Mouse (Mus musculus) v-Abl transformed pro-B cells (cell line): ENCODE results near the gene Tulp3.

Source experiments
- in situ Hi-C, 2 experiments: fragments of 400-800 bp; cut with MboI; formaldehyde crosslinking; loops; one replicate each; pipeline ENCODE4 v1.15.1; 2025; ENCODE audit not compliant: unreplicated experiment in 2 of 2

Tulp3 gene

DNA sequence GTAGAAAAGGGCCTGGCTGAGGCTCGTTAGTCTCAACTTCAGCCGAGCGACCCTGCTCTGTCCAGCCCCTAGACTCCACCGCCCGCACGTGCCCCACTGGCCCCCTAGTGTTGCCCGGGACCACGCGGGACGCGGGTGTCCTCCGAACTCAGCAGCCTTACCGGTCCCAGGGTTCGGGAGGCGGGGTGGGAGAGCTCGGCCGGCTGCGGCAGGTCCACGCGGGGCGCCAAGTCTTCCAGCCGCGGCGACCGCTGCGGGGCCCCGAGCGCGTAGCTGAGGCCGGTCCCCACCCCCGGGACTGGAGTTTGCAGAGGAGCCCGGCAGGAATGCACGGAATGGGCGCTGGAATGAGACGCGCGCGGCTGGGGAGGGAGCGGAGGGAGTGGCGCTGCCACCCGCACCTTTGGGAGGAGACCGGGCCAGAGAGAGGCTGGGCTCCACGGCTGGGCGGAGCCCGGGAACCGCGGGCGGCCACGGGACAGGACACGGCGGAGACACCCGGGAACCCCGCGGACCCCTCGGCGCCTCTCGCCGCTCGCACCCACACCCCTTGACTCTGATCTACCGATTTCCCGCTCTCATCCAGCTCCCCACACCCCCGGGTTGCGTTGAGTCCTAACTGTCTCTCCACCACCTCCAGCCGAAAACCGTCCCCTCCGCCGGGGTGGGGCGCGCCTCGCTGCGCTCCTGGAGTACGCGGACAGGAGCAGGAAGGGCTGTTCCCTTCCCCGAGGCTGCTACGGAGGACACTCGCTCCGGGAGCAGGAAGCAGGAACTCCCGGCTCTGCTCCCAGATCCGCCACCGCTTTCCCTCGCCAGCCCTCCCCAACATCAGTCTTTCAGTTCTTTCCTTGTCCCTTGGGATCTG, 55.3 kb downstream of the Tulp3 start, which contains the start of gene Tead4:
Gene Tead4 (minus strand): TSS at position 690 of the 868 bp plus-strand sequence.
- in situ Hi-C loops: loop anchor here in 1 of 2 experiments (25.0 kb wide), 1 partner anchor 763 kb away; no protein-coding TSS in a partner anchor

DNA sequence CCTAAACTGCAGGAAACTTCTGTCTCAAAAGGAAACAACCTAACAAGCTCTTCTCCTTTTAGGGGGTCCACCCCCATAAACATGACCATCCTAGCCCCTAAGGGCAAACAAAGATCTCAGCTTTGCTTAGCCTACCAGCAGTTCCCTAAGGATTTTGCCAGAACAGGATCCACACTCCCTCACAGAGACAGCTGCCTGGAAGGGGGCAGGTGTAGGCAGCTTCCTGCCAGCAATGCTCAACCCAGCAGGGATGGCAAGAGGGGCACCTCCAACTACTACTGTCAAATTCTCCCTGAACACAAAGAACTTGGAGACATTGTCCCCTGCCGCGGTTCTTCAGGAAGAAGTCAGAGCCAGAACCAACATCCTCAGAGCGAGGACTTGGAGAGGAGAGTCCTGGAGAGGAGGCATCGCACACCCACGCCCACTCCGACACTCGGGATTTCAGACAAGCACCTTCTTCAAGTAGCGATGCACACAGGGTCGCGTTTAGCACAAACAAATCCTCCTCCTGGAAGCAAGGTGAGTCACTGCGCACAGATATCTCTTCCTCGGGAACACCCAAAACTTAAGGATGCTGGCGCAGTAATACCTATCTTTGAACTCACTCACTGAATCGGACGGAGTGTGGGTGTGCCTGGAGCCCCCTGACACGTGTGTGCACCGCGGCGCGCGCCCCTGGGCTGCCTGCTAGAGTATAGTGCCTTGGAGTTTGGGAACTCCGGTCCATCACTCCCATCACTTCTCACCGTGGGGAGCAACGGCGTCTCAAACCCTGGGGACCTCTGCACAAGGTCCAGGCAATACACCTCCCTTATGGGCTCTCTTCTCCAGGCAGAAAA, 56.1 kb downstream of the Tulp3 start:
- in situ Hi-C loops: loop anchor here in 1 of 2 experiments (25.0 kb wide), 1 partner anchor 762 kb away; no protein-coding TSS in a partner anchor

DNA sequence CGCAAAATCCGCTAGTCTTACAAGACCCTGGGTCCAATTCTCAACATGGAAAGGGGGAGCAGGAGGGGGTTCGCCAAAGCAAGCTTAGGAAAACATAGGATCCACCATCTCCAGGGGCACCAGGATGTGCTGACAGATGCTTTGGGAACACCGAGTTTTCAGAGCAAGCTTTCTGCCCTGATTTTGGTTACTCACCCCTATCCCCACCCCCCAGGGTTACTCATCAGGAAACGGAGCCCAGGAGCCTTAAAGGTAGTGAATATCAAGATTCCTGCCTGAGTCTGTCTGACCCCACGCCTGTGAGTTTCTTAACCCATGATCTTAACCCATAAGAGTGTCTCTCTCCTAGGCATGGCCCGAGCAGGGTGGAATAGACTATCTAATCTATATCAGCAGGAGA, 57.4 kb downstream of the Tulp3 start:
- in situ Hi-C loops: no loop called here

DNA sequence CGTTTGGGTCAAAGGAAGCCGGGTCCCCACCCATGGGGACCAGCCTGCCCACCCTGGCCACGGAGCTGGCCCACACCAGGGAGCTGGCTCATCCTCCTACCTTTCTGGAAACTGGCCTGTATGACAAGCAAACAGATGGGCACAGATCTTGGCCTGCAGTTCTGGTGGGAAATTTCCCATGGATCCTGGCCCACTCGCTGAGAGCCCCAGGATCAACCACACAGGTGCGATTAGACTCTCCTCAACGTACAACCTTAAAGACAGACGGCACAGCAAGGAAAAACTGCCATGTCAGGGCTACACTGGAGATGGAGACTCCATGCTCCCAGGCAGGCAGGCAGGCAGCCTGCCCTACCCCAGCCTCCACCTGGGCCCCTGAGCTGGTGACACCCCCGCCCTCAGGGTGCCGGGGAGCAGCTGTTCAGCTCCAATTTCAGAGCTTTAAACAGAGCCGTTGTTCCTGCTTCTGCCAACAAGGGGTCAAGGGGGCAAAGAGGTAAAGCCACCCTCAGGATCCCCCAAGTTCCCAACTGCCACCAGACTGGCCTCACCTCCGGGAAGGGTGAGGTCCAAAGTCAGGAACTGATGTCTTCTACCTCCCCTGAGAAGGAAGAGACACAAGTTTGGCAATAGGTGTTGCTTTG, 58.8 kb downstream of the Tulp3 start:
- in situ Hi-C loops: no loop called here

DNA sequence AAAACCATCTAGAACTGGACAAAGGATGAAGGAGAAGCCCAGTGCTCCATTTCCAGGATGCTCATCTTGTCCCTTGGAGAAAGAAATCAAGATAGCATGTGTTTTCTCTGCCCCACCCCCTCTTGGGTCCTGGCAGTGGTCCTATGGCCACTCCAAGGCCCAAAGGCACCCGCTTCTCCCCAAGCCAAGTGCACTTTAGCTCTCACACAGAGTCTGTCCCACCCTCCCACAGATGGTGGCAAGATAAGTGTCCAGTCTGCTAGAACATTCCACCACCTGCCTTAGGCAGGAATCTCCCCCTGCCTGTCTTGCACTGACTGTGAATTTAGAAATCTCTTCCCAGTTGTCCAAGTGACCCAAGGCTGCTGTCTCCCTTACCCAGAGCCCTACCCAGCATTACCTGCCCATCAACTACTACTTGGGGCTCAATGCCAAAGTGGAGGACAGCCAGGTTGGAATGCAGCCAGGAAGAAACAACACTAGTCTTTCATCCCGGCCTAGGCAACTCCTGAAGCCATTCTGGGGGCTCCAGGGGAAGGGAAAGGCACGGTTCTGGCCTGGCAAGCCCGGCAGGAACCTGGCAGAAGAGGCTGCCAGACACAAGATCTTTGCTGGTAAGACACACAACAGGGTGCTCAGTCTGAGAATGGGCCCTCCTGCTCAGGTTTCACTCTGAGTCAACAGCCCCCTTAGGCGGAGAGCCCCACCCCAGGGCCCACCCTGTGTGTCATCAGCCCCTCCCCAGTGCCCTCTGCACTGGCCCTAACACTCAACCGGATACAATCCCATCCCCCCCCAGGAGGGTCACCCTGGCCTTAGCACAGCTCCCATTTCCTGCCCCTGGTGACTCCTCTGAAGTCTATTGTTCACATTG, 59.5 kb downstream of the Tulp3 start:
- in situ Hi-C loops: no loop called here

DNA sequence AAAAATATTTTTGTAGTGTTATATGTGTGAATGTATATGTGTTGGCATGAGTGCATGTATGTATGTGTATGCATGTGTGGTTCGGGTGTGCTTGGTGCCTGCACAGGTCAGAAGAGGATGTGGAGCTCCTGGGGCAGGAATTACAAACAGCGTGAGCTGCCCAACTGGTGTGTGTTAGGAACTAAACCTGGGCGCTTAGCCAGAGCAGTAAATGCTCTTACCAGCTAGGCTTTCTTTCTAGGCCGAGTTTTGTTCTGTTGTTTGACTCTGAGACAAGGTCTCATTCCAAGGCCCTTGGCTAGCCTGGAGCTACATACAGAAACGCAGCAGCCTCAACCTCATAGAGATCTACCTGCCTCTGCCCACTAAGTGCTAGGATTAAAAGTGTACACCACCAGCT, 64.4 kb downstream of the Tulp3 start:
- in situ Hi-C loops: no loop called here

DNA sequence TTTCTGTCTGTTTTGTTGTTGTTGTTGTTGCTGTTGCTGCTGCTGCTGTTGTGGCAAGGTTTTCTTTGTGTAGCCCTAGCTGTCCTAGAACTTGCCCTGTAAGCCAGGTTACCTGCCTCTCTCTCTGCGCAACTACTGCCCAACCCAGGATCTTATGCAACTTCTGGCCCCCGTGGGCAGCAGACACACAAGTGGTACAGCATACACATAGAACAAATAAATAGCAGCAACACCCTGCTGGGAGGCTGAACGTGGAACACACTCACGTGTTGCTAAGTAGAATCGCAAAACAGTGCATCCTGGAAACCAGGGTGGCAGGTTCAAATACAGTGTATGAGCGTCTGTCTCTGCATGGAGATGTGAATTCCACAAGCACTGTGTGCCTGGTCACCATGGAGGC, 67.0 kb downstream of the Tulp3 start:
- in situ Hi-C loops: no loop called here

DNA sequence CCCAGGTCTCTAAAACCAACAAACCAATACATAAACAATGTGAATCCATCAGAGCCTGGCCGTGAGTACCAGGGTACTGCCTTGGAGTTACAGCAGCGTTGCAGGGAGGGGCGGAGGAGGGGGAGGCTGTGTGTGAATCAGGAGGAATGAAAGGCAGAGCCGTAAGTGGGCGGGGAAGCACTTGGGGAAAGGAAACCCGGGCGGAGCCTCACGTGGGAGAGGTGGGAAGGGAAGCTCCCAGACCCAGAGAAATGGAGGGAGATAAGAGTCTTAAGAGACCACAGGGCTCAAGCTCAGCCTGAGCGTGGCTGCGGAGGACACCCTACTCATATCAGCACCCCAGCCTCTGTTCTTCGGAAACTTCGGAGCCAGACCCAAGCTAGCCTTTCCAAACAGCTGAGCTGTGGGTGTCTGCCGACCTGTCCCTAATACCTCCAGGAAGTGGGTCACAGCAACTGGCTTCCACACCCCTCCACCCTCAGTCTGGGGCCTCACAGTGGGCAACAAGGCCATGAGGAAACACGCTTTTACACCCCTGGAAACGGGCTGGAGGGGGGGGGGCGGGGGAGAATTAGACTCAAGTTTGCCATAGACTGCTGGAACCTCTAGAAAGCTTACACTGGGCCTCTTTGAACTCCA, 69.7 kb downstream of the Tulp3 start:
- in situ Hi-C loops: no loop called here

DNA sequence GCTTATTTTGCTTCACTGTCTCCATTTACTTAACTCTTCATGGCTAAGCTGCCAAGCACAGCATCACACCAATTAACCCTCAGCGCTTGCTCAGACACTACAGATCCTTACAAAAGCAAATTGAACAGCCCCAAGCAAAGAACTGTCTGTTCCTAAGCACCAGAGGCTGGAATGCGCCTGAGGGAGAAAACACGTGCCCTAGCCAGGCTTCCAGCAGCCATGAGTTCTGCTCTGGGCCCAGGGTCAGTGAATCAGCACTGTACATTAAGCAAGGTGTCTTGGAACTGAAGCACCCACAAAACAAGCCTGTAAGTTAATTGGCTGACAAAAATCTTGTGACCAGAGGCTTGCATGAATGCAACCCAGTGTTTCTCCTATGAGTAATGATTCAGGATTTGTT, 73.5 kb downstream of the Tulp3 start:
- in situ Hi-C loops: no loop called here

DNA sequence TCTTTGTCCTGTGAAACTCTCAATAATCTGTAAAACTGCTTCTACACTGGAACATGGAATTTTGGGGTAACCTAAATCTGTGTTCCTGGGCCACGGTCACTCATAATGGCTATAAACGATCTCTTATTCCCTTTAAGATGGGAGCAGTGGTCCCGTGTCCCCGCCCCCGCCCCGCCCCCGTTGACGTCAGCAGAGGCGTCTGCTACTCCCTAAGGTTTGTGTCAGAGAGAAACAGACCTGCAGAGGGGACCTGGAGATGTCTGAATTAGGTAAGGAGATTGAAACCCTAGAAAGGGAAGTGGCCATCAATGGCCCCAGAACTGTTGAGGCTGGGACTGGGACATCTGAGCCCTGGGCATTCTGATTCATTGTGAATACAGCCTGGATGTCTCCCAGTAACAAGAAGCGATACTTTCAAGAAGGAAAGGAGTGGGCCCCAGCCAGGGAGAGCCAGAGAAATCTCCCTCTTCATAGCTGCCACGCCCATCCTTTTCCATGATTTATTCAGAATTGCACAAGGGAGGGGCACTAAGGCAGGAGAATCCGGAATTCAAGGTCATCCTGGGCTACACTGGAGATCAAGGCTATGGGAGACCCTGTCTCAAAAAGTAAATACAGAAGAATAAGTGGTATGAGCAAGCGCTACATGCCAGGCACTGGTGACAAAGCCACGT, 75.0 kb downstream of the Tulp3 start:
- in situ Hi-C loops: no loop called here

DNA sequence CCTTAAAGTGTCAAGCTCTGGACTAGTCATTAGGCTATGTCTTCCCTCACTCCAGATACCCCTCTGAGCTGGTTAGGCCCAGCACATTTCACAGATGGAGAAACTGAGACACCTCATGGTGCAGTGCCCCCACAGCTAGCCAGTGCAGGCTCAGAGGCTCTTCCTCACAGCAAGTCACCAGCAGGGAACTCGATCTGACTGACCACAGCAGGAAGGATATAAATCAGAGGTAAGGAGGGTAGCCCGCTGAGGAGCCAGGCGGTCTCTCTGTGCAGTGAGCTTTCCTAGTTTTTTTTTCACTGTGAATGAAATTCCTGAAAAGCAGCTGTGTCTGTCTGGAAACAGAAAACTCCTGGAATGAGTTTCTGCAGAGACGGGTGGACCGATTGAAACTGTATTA, 76.0 kb downstream of the Tulp3 start:
- in situ Hi-C loops: no loop called here

DNA sequence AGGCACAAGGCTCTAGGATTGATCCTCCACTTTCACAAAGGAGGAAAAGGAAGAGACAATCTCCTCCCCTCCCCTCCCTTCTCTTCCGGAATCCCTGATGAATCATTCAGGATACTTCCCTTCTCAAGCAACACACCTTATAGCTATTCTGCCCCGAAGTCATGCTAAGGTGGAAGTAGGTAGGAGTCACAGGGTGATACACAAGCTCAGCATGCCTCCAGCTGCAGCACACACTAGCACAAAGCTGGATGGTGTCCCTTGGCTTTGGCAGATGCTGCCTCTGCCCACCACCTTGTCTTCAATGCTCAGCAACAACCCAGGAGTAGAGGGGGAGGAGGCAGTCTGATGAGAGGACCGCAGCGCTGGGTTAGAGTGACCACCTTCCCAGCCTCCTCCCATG, 76.6 kb downstream of the Tulp3 start:
- in situ Hi-C loops: no loop called here

DNA sequence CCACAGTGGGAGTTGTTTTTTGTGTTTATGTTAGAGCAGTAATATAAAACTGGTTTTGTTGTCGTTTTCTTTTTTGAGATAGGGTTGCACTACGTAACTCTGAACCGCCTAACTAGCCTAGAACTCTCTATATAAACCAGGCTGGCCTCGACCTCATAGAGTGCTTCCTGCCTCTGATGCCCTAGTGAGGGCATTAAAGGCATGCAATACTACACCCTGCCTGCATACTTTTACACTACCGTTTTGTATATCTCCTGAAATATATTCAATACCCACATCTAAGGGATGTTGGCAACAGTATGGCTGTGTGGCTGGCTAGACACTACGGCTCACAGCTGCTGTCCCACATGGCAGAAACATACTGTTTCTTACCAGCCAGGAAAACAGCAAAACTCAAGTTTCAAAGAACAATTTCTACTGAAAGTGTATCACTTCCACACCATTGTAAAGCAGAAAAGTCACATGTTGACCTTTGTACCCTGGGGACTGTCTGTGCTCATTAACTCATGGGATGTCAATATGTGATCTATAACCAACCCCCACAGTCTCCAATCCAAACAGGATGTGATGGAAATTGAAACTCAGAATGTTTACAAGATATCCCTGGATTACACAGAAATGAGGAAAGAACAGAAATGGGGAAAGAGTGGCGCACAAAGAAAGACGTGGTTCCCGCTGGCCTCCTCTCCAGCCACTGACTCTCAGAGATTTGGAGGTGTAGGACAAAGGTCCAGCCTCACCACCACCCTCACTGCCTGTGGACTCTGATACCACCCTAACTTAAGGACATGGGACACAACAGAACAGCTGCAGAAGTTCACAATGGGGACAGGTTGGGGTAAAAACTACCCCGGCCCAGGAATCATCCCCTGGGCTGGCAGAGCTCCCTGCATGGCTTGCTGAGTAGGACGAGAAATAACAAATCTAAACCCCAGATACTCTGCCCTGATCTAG, 78.2 kb downstream of the Tulp3 start:
- in situ Hi-C loops: no loop called here

DNA sequence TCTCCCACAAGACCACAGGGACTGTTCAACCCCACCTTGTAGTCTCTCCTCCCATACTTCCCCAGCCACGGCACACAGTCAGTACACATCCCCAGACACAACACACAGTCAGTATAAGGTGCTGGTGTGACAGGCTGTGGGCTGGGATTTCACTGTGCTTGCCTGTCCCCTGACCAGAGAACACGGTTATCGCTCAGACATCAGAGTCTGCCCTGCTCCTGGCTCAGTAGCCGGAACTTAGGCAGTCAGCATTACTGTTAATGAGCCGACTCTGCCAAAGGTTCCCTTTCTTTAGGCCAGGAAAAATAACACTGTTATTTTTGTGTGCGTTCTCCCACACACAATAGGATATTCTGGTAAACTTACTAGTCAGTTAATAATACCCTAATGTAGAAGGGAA, 79.3 kb downstream of the Tulp3 start:
- in situ Hi-C loops: no loop called here

DNA sequence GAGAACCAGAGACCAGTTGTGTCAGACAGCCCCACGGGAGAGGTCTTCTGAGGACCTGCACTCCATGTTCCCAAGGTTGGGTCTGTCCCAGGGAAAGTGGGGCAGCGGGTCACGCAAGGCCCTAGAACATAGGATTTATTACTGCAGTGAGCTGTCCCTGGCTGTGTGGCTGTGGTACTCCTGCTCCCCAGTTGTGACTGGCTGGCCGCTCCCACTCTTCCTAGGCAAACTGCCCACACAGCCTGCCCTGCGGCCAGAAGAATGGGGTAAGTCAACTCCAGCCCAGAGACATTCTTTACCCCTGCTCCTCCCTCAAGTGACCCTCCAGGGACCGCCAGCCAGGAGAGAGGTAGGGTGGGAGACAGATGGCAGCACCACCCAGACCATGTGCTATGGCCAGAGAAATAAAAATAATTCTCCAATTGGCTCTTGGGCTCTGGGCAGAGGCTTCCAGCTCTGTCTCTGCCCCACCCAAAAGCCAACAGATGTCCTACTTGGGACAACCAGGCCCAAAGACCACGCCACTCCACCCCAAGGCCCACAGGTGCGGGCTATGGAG, 80.1 kb downstream of the Tulp3 start:
- in situ Hi-C loops: no loop called here

DNA sequence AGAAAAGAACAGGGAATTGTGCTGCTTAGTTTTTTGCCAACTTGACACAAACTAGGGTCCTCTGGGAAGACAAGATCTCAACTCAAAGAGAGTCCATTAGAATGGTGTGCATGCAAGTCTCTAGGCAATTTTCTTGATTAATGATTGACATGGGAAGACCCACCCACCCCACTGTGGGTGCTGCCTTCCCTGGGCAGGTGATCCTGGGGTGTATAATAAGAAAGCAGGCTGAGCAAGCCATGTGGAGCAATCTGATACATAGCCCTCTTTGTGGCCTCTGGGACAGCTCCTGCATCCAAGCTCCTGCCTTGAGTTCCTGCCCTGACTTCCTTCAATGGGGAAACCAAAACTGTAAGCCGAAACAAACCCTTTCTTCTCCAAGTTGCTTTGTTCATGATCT, 82.1 kb downstream of the Tulp3 start:
- in situ Hi-C loops: no loop called here

DNA sequence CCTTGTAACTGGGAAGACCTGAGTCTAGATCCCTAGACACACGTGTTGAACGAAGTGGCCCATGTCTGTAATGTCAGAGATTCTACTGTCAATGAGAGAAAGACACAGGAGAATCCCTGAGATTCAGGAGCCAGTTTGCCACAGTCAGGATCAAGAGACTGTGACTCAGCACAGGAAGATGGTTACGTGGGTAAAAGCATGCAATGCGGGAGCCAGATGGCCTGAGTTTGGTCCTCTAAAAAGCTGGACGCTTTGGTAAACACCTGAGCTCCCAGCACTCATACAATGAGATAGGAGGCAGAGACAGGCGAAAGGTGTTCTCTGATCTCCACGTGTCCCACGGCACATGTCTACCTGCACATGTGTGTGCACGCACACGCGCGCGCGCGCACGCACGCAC, 82.9 kb downstream of the Tulp3 start:
- in situ Hi-C loops: no loop called here
